Mouse (Mus musculus): ENCODE results near the gene Cep70.

DNA sequence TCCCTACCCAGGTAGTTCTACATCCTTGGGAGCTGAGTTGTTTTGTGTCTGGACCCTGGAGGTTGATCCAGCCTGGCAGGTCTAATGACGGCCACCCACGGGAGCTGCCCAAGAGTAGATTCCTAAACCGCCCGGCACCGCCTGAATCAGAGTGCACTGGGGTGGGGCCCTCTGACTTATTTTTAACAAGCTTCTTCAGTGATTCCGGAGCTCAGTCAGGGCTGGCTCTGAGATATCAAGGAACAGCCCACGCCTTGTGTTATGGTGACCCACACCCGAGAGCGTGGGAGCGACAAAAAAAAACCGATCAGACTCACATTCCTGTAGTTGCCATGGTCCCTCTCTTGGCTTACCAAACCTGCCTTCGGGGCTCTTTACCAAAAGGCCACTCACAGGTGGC lies 97.0 kb downstream of the Cep70 start:
- TF ChIP-seq CTCF (IDR thresholded peaks at IDR 0.05; ENCODE audit: borderline replicate concordance, insufficient read depth, low read length) (no peak), POLR2A (IDR thresholded peaks at IDR 0.05; ENCODE audit: low read depth, low read length) (no peak)
